Mouse (Mus musculus) heart, embryonic 11.5 days (tissue): ENCODE measurements at regions not wholly inside any gene's neighbourhood (a gene's known extent, or its start where the extent isn't known, plus 50 kb on each side); places are given as distances from the start of the nearest gene placed in this dataset.

ENCODE experiments used
- ATAC-seq: fragments of 200-750 bp; cut with Nextera tagmentation; replicated peaks from 2 replicates; pipeline ENCODE4 v1.8.0; 2017; ENCODE audit warnings: moderate library complexity; ENCODE audit not compliant: insufficient number of reproducible peaks, low FRiP score, low TSS enrichment
- H3K27ac ChIP-seq: fragments of 300-500 bp; sonication (generic); 2 replicates; pipeline ENCODE4 v1.5.1; 2014; ENCODE audit warnings: mild to moderate bottlenecking, low read depth, low read length
- H3K27me3 ChIP-seq: fragments of 300-500 bp; sonication (generic); 2 replicates; pipeline ENCODE4 v1.6.1; 2014; ENCODE audit warnings: mild to moderate bottlenecking, low read length, mixed read lengths; ENCODE audit not compliant: control insufficient read depth, insufficient read depth
- H3K36me3 ChIP-seq: fragments of 300-500 bp; sonication (generic); 2 replicates; pipeline ENCODE4 v1.6.1; 2014; ENCODE audit warnings: mild to moderate bottlenecking, low read length, moderate library complexity, mixed read lengths; ENCODE audit not compliant: control insufficient read depth, insufficient read depth
- H3K4me1 ChIP-seq: fragments of 300-500 bp; sonication (generic); 2 replicates; pipeline ENCODE4 v1.6.1; 2014; ENCODE audit warnings: low read length; ENCODE audit not compliant: control insufficient read depth, insufficient read depth
- H3K4me2 ChIP-seq: fragments of 300-500 bp; sonication (generic); 2 replicates; pipeline ENCODE4 v1.6.1; 2014; ENCODE audit warnings: mild to moderate bottlenecking, moderate library complexity
- H3K4me3 ChIP-seq: fragments of 300-500 bp; sonication (generic); 2 replicates; pipeline ENCODE4 v1.5.1; 2014; ENCODE audit warnings: low read depth, low read length
- H3K9ac ChIP-seq: fragments of 300-500 bp; sonication (generic); 2 replicates; pipeline ENCODE4 v1.6.1; 2014; ENCODE audit warnings: mild to moderate bottlenecking, low read depth, low read length, moderate library complexity
- H3K9me3 ChIP-seq: fragments of 300-500 bp; sonication (generic); replicated peaks from 2 replicates; pipeline ENCODE4 v1.6.1; 2016; ENCODE audit warnings: low read length; ENCODE audit not compliant: control insufficient read depth
- WGBS: fragments of 180-500 bp; shearing (Covaris S2); extraction: QIAGEN DNeasy Blood & Tissue Kit; methylation state at CpG from one replicate; pipeline ENCODE4 v1.1.7; 2014; ENCODE audit not compliant: insufficient replicate concordance; 5-methylcytosine and 5-hydroxymethylcytosine counted together

GRCm38 (mm10) chr2:75462030-75462671, 196.9 kb upstream of the Hnrnpa3 start:
- Histone ChIP-seq H3K4me2 (no peak overlapping the region), H3K4me3 (no peak overlapping the region), H3K9me3 (no peaks in the 10 kb centered on the region), H3K9ac (no peak overlapping the region), H3K27ac (no peak overlapping the region), H3K4me1 (no peaks in the 10 kb centered on the region), H3K27me3 (no peaks in the 10 kb centered on the region), H3K36me3 (no peaks in the 10 kb centered on the region)
- 80% methylated on average over 5 of the region's 5 CpGs for WGBS
- ATAC-seq = no peak

DNA sequence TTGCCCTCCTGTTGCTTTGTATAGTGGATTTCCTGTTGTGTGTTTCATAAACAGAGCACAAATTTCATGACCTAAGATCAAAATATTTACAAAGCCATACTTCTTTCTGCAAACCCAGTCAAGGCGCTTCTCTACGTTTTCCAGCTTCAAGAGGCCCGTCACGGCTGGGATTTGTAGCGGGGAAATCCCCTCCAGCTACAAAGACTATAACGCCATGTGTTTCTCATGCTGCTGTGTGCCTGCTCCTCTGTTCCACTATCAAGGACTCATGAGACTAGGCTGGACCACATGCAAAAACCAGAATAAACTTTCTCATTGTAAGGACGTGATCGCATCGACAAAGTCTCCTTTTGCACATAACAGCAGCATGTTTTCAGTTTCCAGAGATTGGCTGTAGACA, 196.0 kb upstream of the Hnrnpa3 start:
- H3K36me3 ChIP-seq = no peaks in the 10 kb centered on the region
- no peak overlapping the region for H3K4me3 ChIP-seq
- ATAC-seq = no peak
- H3K4me1 ChIP-seq = no peaks in the 10 kb centered on the region
- H3K9ac ChIP-seq = no peak overlapping the region
- H3K27ac ChIP-seq = no peak overlapping the region
- H3K27me3 ChIP-seq = no peaks in the 10 kb centered on the region
- no peak overlapping the region for H3K4me2 ChIP-seq
- no peaks in the 10 kb centered on the region for H3K9me3 ChIP-seq
- 78% methylated on average over 9 of the region's 9 CpGs for WGBS

DNA sequence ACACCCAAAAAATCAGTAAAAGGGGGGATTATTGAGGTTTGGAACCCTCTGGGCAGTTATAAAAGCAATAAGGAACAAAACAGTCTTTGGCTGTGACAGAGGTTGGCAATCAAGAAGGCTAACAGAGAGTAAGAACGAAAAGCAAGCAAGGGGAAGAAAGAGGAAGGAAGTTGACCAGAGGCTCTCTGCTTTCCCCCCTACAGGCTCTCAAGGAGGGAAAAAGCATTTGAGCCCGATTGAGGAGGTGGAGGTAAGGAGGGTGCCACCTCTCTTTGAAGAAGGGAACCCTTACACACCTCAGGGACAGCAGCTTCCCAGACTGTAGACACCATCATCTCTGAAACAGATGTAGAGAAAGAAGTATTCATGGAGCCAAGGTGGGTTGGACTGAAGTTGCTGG, 194.6 kb upstream of the Hnrnpa3 start:
- ATAC-seq = no peak
- 50% methylated on average over 2 of the region's 2 CpGs for WGBS
- no peak overlapping the region for H3K4me2 ChIP-seq

DNA sequence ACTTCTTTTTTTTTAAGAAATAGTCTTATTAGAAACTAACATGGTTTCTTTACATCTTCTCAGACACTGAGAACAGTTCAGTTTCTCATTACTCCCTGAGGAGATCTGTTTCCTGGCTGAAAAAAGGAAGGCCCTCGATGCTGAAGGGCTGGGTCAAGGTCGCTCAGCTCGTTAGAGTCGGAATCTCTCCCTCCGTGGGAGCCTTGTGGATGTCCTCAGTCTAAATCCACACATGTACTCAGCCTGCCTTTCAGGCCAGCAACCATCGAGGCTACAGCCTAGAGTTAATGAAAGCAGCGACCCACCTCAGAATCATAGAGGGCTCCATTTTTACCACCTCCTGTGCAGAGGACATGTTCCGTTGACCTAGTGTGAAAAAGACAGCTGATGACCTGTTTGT, 190.2 kb upstream of the Hnrnpa3 start:
- no peaks in the 10 kb centered on the region for H3K9me3 ChIP-seq
- no peak overlapping the region for H3K4me2 ChIP-seq
- no peak for ATAC-seq
- H3K4me3 ChIP-seq = no peak overlapping the region
- no peaks in the 10 kb centered on the region for H3K27me3 ChIP-seq
- 66% methylated on average over 8 of the region's 8 CpGs for WGBS
- H3K9ac ChIP-seq = no peak overlapping the region
- H3K4me1 ChIP-seq = peaks cover 2% of the 10 kb centered on the region; the same call in 1 of the 2 replicates
- H3K36me3 ChIP-seq = no peaks in the 10 kb centered on the region
- H3K27ac ChIP-seq = no peak overlapping the region

More for the DNA sequence above, 194.6 kb upstream of the Hnrnpa3 start:
- Histone ChIP-seq H3K4me1 (no peaks in the 10 kb centered on the region), H3K27ac (no peak overlapping the region), H3K27me3 (no peaks in the 10 kb centered on the region), H3K36me3 (no peaks in the 10 kb centered on the region), H3K9me3 (no peaks in the 10 kb centered on the region), H3K4me3 (no peak overlapping the region), H3K9ac (no peak overlapping the region)

- H3K4me1 ChIP-seq = peaks cover 2% of the 10 kb centered on the region; the same call in 1 of the 2 replicates
- H3K27me3 ChIP-seq = no peaks in the 10 kb centered on the region
- ATAC-seq = peak; percentile 65; the same call in 1 of the 2 replicates
- H3K4me2 ChIP-seq = peak overlapping the region; percentile 15; the same call in 1 of the 2 replicates
- 24% methylated on average over 15 of the region's 15 CpGs for WGBS
- H3K9me3 ChIP-seq = no peaks in the 10 kb centered on the region
- 0 out of 2 replicates have a peak overlapping the region, but pooled peaks have one; percentile 46 for H3K27ac ChIP-seq
- no peak overlapping the region for H3K9ac ChIP-seq
- no peaks in the 10 kb centered on the region for H3K36me3 ChIP-seq
- no peak overlapping the region for H3K4me3 ChIP-seq
Measured at GRCm38 (mm10) chr2:75469958-75470687, 188.9 kb upstream of the Hnrnpa3 start.

GRCm38 (mm10) chr2:75470688-75471054, 188.4 kb upstream of the Hnrnpa3 start:
- H3K36me3 ChIP-seq = no peaks in the 10 kb centered on the region
- H3K9ac ChIP-seq = no peak overlapping the region
- no peaks in the 10 kb centered on the region for H3K9me3 ChIP-seq
- peaks cover 2% of the 10 kb centered on the region; the same call in 1 of the 2 replicates for H3K4me1 ChIP-seq
- 0 out of 2 replicates have a peak overlapping the region, but pooled peaks have one; percentile 7 for H3K27ac ChIP-seq
- no peak for ATAC-seq
- peak overlapping the region; percentile 15; the same call in 1 of the 2 replicates for H3K4me2 ChIP-seq
- H3K27me3 ChIP-seq = no peaks in the 10 kb centered on the region
- no peak overlapping the region for H3K4me3 ChIP-seq
- WGBS = 41% methylated on average over 9 of the region's 9 CpGs

GRCm38 (mm10) chr2:75472489-75472888, 186.6 kb upstream of the Hnrnpa3 start:
- no peak overlapping the region for H3K9ac ChIP-seq
- H3K4me2 ChIP-seq = no peak overlapping the region
- no peak for ATAC-seq
- no peak overlapping the region for H3K4me3 ChIP-seq
- no peak overlapping the region for H3K27ac ChIP-seq
- no peaks in the 10 kb centered on the region for H3K27me3 ChIP-seq
- peaks cover 2% of the 10 kb centered on the region; the same call in 1 of the 2 replicates for H3K4me1 ChIP-seq
- WGBS = 86% methylated on average over 9 of the region's 9 CpGs
- H3K36me3 ChIP-seq = no peaks in the 10 kb centered on the region
- no peaks in the 10 kb centered on the region for H3K9me3 ChIP-seq

DNA sequence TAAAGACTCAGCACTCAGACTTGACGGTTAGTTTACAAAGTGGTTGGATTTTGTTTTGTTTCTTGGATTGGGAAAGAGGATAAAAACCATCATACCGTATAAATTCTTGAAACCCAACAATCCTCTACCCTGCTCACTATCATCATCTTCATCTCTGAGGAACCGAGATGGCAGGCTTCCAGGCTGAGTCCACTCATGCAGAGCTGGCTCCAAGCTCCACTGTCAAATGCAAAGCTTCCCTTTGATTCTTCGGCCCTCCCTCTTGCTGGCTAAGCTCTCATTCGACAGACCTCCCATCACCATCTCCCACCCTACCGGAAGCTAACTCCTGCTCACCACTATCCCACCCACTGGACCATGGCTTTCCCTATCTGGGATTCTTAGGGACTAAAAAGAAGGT, 184.6 kb upstream of the Hnrnpa3 start:
- no peak overlapping the region for H3K4me2 ChIP-seq
- peaks cover 2% of the 10 kb centered on the region; the same call in 1 of the 2 replicates for H3K4me1 ChIP-seq
- no peaks in the 10 kb centered on the region for H3K27me3 ChIP-seq
- no peak overlapping the region for H3K9ac ChIP-seq
- no peaks in the 10 kb centered on the region for H3K9me3 ChIP-seq
- H3K4me3 ChIP-seq = no peak overlapping the region
- ATAC-seq = no peak
- no peaks in the 10 kb centered on the region for H3K36me3 ChIP-seq
- no peak overlapping the region for H3K27ac ChIP-seq
- WGBS = 57% methylated on average over 6 of the region's 6 CpGs
